Mouse (Mus musculus) lung, postnatal 10 days (tissue): ENCODE measurements around the gene Hoxa1.

ENCODE experiments used
- DNase-seq: peaks from one replicate; pipeline ENCODE4 v3.0.0; 2021

The Hoxa1 gene

DNA sequence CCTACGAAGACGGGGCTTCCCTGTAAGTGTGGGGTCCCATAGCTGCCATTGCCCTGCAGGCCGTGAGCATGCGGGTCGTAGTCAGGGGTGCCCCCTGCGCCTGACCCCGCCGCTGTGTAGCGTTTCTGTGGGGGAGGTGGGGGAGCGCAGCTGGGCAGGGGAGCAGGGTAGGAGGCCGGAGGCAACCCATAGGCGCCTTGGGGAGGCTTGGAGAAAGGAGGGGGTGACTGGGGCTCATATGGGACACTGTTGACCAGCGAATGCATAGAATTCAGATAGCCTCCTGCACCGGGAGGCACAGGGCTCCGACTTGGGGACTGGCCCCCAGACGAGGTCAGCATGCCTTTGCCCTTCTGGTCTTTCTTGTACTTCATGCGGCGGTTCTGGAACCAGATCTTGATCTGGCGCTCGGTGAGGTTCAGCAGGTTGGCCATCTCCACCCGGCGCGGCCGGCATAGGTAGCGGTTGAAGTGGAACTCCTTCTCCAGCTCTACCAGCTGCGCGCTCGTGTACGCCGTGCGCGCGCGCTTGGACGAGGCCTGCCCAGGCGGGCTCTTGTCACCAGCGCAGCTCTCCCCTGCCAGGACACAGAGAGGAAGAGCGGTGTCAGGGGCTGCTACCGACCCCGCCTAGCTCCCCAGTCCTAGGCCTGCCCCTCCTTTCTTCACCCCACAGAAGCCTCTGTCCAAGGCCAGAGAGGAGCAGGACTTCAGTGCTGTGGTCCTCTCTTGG lies 12.2 kb upstream of the Hoxa1 start:
- DNase-seq: peak; percentile 77

DNA sequence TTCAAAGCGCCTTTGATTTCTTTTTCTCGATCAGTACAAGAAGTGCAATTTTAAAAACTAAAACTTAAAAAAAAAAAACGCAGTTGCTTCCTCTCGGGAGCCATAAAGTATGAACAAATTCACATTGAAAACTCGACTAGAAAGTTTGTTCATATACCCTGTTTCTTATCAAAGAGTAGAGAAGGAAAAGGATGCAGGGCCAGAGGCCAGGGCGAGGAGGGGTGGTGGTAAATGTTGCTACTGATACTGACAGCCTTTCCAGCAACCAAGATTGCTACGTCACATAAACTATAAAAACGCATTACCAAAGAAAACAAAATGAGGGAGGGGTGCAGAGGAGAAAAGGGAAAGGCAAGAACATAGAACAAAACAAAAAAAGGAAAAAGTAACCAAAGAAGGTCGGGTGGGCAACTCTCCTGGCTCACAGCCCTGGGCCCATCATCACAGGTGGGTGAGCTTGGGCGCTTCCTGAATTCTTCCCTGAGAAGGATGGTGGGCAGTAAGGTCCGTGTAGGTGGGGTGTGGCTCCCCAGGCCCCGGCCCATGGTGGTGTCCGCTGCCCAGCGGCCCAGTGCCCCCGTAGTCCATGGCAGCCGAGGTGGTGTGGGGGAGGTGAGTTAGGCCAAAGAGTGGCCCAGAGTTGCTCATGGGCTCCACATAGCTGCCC lies 11.5 kb upstream of the Hoxa1 start:
- peak; percentile 34 for DNase-seq

DNA sequence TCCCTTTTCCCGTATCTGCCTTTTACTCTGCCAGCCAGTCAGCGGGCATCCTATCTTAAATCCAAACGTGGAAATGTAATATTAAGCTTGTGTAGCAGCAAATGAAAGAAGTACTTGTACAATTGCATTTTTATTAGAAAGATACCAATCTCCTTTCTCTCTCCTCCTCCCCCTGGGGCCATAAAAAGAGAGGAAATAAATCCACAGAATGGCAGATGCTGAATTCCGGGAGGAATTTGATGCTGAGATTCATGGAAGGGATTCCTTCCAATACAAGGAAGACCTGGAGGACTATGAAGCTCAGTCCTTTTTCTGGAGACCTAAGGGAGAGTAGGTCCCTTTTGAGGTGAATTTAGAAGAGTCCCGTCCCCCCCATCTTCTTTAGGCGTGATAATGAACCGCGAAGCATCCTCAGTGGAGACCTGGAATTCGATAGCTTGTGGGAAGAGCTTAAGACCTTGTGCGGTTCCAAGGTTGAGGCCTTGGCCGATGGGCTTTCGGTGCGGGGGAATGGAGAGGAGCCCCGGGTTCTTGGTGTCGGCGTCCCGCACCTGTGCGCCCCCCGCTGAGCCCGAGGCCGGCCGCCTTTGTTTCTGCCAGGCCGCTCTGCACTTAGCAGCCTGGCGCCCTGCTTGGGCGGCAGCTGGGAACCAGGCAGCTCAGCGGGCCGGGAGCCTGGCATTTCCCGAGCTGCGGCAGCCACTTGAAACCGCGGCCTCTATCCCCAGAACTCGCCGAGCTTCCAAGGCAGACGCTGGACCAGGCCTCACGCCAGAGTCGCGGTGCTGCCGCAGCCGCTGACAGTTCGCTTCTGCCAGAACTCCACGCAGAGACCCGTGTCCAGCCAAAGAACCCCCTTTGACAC lies 10.3 kb upstream of the Hoxa1 start:
- DNase-seq: peak; percentile 55

DNA sequence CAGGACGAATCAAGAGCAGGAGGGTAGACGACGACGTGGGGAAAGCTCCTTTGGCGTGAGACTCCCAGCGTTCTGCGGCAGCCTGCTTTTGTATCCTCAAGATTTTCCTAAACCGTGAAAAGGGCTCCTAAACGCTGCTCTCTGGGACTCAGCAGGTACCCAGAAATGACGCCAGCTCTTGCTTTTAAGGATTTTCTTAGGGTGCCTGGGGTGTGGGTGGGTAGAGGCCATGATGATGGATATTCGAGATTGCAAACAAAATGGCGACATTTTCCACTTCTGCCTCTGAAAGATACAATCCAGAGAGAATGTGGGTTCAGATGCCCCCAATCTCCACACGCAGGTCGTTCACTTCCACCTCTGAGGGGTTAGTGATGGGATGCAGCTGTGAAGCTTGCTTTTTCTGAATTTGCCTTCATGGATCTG lies 9.6 kb upstream of the Hoxa1 start:
- DNase-seq: peak; percentile 24

DNA sequence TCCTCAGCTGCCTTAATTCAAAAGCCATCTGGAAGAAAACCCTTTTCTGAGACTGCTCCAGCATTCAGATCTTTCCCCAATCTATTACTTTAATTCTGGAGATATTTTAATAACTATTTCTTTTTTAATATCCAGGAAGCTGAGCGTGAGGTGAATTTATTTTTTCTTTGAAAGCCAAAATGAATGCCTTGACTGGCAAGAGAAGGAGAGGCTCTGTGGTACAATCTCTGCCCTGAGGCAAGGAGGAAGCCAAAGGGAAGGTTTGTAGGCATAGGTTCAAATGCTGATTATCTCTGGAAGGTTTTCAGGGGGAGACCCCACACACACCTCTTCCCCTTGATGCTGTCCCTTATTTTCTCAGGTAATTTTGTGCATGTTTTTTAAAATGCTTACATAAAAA lies 9.1 kb upstream of the Hoxa1 start:
- DNase-seq: no peak

DNA sequence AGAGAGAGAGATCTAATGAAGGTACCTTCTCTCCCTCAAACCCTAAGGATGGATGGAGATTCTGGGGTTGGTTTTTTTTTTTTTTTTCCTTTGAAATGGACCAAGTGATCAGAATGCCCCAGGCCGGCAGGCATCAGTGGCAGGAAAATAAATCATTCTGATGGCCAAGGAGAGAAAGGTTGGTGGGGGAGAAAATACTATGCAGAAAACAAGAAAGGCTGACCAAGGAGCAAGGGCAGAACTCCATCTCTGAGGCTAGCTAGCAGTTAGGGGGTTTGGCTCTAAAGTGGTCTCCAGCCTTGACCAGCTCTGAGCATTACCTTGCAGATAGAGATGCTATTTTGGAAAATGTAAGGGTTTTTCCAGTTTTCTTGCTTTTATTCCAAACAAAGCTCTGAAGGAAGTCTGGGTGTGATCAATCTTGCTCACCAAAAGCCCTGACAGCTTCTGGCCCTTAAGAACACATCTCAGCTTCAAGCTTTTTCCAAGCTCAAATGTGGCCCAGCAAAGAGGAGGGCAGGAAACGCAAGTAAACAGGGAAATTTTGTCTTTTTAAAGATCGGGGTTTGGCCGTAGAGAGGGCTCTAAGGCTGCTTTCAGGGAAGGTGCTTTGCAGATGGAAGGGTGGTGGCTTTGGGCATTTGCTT lies 8.4 kb upstream of the Hoxa1 start:
- peak; percentile 54 for DNase-seq

DNA sequence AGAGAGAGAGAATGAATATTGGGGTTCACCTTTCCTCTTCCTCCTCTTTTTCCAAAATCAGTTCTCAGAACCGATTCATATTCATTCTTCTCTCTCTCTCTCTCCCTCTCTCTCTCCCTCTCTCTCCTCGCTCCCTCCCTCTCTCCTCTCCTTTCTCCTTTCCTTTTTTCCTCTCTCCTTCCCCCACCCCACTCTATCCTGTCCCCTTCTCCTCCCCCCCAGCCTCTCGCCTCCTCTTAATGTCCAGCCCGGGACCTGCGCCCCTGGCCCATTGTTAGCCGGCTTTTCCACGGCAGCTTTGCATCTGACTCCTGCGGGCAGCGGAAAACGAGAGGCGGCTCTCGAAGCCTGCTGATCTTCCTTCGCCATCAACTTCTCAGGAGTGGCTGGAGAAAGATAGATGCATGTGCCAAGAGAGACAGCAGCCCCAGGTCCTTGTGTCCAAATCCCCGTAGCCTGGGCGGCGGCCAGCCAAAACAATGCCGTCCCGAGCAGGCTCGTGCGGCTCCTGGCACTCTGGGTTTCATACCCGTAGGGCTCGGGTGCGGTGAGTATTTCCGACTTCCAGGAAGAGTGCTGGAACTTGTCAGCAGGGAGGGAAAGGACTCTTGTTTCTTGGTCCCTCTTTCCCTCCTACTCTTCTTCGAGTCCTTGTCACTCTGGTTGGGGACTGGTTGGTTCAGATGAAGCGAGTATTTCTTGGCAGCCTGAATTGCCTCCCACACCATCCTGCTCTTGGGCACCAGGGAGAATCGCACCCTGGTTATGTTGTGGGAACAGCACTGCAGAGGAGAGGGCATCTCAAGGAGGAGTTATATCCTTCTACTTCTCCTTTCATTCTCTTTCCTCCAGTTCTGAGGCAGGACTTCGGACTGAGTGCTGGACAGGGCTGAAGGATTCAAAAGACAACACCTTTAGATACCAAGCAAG lies 7.6 kb upstream of the Hoxa1 start:
- peak; percentile 73 for DNase-seq

DNA sequence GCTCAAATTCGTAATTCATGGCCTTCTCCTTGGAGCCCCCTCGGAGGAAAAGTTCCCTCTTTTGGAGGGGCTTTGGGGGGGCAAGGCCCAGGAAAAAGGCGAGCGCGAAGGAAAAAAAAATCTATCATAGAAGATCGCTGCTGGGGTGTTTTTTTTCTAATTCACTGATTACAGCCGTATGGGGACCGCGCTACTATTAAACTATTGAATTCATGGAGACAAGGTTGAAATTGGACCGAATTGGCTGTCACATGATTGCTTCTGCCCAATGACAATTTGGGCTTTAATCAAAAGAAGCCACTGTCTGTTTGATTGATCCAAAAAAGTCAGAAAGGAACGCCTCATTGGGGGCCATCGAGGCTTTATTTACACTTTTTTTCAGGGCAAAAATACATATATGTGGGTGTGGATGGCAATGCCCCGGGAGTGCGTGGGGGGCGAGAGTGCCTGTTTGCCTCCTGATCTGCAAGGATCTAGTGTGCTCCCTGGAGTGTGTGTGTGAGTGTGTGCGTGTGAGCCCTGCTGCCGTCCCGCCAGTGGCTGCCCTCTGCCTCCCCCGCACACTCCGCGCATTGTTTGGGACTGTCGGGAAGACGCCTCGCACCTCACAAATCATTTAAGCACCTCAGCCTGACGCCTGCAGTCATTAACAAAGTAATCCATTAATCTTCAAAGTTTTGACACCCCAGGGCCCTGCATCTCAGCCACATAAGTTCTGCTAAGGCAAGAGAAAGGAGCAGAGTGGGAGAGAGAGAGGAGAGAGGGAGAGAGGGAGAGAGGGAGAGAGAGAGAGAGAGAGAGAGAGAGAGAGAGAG lies 6.7 kb upstream of the Hoxa1 start, which contains the start of gene Hoxa2:
Hoxa2 (minus strand) TSS at position 206 of the 815 bp plus-strand sequence.
- peak; percentile 79 for DNase-seq

DNA sequence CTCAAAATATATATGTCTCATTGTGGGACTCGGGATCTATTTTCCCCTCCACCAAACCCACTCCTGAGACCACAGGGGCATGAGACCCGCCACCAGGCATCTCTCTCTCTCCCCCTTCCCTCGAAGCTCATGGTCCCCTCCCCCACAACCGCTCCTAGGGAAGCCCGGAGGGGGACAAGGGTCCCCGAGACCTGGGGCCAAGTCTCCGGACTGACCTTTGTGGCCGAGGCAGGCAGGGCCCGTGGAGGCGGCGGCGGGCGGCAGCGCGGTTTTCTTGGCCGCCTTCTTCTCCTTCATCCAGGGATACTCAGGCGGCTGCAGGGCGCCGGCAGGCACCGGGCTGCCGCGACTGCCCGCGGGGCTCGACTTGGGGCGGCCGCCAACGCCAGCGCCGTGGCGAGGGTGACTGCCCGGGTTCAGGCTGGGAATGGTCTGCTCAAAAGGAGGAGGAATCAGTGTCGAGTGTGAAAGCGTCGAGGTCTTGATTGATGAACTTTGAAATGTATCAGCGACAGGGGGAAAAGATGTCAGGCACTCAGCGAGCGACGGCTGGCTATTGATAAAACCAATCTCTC lies 6.0 kb upstream of the Hoxa1 start:
- peak; percentile 58 for DNase-seq

DNA sequence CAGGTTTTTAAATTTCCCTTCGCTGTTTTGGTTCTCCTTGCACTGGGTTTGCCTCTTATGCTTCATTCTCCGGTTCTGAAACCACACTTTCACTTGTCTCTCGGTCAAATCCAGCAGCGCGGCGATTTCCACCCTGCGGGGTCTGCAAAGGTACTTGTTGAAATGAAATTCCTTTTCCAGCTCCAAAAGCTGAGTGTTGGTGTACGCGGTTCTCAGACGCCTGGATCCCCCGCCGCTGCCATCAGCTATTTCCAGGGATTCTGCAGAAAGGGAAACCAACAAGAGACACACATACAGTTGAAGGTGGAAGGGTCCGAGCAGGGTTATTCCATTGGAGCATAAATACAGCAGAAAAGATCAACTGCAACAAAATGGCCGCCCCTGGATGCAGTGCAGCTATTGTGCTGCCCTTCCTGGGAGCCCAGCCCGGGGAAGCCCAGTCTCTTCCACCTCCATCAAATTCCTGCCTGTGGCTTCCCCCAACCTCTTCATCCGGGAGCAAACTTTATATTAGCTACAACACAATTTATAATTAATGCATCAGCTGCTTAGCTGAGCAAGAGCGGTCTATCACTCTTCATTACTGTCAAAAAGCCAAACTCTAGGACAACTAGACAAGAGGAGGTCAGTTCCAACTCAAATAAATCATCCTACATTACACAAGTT lies 5.4 kb upstream of the Hoxa1 start:
- peak; percentile 73 for DNase-seq

DNA sequence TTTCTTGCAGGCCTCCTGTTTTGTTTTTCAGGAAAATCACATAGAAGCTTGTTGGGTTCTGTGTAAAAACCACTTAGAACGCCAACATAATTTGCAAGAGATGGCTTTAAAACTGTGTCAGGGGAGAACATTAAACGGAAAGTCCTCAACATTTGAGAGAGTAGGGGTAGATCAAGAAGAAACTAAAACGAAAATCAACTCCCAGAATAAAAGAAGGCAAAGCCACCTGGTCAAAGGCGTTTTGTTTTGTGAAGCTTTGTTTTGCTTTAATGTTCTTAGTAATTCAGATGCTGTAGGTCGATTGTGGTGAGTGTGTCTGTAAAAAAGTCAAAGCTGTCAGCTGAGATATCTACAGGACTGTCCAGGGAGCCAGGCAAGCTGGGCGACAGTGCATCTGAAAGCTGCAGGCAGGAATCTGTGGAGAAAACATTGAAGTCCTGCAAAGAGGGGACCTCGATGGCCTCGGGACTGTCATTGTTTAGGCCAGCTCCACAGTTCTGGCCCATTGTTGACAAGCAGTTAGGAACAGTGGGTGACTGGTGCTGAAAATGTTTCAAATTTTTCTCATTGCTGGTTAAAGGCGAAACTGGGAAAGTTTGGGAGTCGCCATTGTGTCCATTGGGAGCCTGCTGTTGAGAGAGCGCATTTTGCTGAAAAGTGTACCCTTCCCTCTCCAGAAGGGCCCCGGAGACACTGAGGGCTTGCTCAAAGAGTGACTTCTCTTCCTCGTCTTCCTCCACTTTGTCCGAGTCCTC lies 4.7 kb upstream of the Hoxa1 start:
- DNase-seq: no peak

DNA sequence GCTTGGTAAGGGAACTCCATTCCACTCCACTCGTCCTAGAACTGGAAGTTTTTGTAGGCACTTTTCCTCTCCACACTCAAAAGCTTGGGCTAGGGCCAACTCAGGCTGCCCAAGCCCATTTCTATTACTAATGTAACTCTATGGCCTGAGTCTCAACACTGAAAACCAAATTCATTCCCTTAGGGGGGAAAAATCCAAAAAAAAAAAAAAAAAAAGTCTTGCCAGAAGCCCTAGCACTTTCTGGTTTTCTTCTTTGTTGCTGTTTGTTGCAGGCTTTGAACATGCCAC lies 3.9 kb upstream of the Hoxa1 start:
- peak; percentile 47 for DNase-seq

DNA sequence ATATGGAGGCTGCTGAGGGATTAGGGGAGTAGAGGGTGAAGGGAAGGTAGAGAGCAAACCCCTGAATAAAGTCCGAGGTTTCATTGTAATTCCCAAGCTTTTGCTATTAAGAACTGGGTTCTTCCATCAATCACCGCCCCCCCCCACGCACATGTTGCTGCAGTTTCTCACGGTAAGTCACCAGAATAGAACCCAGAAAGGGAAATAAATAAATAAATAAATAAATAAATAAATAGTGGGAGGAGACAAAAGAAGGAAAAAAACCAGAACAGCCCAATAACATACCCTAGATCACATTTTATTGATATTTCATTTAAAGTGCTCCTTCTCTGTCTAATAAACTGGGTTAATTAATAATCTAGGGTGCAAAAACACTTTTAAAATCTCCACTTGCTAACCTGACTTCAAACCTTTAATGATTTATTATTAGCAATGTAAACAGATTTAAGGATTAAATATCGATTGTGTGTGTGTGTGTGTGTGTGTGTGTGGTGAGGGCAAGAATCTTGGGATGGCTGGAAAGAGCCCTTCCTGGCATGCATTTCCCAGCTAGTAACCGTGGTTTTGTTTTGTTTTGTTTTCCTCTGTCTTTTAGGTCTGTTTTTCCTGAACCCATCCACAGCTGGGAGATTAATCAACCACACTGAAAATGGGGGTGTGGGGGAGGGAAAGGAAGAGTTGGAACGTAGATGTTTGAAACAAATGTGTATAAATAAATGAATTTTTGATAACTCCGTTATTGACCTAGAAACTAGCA lies 3.4 kb upstream of the Hoxa1 start:
- DNase-seq: no peak

DNA sequence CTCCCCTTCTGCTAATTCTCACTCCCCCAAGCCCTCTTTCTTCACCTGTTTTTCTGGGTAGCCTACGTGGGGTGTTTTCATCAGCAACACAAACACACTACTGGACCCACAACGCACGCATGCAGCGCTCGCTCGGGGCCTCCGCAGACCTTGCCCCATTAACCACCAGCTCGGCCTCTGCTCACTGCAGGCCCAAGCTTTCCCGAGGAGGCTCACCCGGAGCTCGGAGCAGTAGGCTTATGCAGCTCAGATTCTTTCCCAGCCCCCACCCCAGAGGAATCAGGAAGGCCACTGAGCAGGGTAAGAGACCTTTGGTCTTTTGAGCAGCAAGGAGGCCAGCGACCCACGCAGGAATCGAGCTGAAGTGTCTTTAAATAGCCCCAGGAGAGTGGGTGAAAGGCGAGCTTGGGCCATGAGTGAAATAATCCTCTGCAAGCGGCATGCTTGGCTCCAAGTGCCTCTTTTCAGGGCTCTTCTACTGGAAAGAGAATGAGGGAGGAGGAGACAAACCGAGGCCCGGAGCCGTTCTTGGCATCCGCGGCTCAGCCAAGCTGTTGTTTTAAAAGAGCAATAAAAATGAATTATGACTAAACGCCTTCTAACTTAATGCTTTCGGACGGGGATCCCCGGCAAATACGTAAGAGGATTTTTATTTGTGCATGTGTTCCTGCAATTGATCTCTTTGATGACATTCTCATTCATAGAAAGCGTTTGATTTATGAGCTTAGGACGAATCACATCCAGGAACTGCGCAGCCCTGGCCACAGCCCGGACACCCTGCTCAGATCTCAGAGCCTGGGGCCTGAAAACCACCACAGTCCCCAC lies 2.6 kb upstream of the Hoxa1 start:
- DNase-seq: peak; percentile 82

DNA sequence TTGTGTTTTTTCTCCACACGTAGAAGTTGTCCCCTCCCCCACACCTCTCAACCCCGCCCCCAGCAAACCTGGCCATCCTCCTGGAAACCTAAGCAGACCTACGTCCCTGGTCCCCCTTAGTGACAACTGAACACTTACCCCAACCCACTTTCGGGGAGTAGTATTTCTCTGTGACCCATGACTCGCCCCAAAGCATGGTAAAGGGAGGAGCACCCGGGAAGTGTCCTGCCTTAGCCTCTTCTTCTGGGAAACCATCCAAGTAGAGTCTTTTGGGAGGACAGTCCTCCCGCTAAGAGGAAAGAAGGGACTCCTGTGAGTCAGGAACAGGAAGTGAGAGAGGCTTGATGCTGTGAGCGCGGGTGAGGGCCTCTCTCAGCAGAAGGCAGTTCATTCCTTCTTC lies 1.9 kb upstream of the Hoxa1 start:
- DNase-seq: peak; percentile 67

DNA sequence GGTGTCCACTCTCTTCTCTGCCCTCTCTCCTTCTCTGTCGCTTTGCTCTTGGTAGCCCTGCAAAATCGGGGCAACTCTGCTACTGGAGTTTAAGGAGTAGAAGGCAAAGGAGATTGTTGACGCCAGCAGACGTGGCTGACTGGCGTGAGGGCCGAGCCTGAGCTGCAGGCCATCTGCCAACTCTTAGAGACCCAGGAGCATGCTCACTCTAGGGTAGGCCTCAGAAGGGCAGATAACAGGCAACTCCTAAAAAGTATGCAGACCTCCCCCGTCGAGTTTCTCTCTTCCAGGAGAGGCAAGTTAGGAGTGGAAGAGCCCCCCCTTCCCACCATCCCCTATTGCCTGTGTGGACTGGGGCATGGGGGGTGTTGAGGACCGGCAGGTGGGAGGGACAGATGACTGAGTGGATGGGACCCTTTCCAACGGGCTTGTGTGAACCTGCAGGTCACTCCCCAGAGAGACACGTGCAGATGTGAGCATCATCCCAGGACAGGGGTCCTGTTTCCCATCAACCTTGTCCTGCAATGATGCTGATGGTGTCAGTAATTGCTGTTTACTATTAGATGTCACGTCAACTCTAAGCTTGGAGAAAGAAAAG lies 1.1 kb upstream of the Hoxa1 start:
- peak; percentile 72 for DNase-seq
